Mouse (Mus musculus) hindbrain, embryonic 15.5 days (tissue): ENCODE measurements at regions not wholly inside any gene's neighbourhood (a gene's known extent, or its start where the extent isn't known, plus 50 kb on each side); places are given as distances from the start of the nearest gene placed in this dataset.

ENCODE experiments used
- ATAC-seq: fragments of 200-750 bp; cut with Nextera tagmentation; 2 replicates; pipeline ENCODE4 v1.8.0; 2017; ENCODE audit warnings: low read depth, moderate number of reproducible peaks, moderate TSS enrichment; ENCODE audit not compliant: low FRiP score
- H3K27ac ChIP-seq: fragments of 300-500 bp; sonication (generic); replicated peaks from 2 replicates; pipeline ENCODE4 v1.5.1; 2015; ENCODE audit warnings: mild to moderate bottlenecking, inconsistent platforms
- H3K27me3 ChIP-seq: fragments of 300-500 bp; sonication (generic); 2 replicates; pipeline ENCODE4 v1.6.1; 2015; ENCODE audit warnings: control low read depth, inconsistent platforms
- H3K36me3 ChIP-seq: fragments of 300-500 bp; sonication (generic); 2 replicates; pipeline ENCODE4 v1.6.1; 2015; ENCODE audit warnings: control low read depth, inconsistent platforms
- H3K4me1 ChIP-seq: fragments of 300-500 bp; sonication (generic); replicated peaks from 2 replicates; pipeline ENCODE4 v1.6.1; 2015; ENCODE audit warnings: control low read depth, inconsistent platforms
- H3K4me2 ChIP-seq: fragments of 300-500 bp; sonication (generic); 2 replicates; pipeline ENCODE4 v1.6.1; 2015; ENCODE audit warnings: moderate library complexity, mild to moderate bottlenecking, inconsistent platforms
- H3K4me3 ChIP-seq: fragments of 300-500 bp; sonication (generic); 2 replicates; pipeline ENCODE4 v1.5.1; 2015; ENCODE audit warnings: mild to moderate bottlenecking, inconsistent platforms
- H3K9ac ChIP-seq: fragments of 300-500 bp; sonication (generic); 2 replicates; pipeline ENCODE4 v1.6.1; 2015; ENCODE audit warnings: inconsistent platforms
- H3K9me3 ChIP-seq: fragments of 300-500 bp; sonication (generic); 2 replicates; pipeline ENCODE4 v1.6.1; 2016; ENCODE audit warnings: control low read depth, inconsistent platforms
- WGBS: fragments of 180-500 bp; shearing (Covaris S2); methylation state at CpG from one replicate; pipeline ENCODE4 v1.1.7; 2015; 5-methylcytosine and 5-hydroxymethylcytosine counted together

DNA sequence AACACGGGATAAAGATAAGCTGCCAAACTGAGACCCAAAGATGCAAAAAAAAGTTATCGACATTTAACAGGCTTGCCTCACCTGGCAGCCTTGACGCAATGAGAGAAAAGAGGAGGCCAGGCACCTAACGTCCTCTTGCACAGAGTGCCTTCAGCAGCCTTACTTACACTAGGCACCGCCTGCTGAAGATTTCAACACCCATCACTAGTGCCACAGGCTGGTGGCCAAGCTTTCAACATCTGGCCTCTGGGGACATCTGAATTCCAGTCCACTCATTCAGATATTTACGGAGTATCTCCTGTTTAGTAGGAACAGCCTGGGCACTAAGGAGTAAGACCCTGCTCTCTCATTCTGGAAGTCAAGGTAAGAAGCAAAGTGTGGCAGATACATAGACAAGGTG, 246.3 kb upstream of the Cited2 start:
- H3K27me3 ChIP-seq, result no peaks in the 10 kb centered on the region
- peaks cover 8% of the 10 kb centered on the region for H3K4me1 ChIP-seq
- no peak overlapping the region for H3K27ac ChIP-seq
- no peaks in the 10 kb centered on the region for H3K36me3 ChIP-seq
- no peak overlapping the region for H3K4me3 ChIP-seq
- H3K9ac ChIP-seq, result no peak overlapping the region
- ATAC-seq, result no peak
- H3K4me2 ChIP-seq, result no peak overlapping the region
- WGBS, result 94% methylated on average over 6 of the region's 6 CpGs
- no peaks in the 10 kb centered on the region for H3K9me3 ChIP-seq

DNA sequence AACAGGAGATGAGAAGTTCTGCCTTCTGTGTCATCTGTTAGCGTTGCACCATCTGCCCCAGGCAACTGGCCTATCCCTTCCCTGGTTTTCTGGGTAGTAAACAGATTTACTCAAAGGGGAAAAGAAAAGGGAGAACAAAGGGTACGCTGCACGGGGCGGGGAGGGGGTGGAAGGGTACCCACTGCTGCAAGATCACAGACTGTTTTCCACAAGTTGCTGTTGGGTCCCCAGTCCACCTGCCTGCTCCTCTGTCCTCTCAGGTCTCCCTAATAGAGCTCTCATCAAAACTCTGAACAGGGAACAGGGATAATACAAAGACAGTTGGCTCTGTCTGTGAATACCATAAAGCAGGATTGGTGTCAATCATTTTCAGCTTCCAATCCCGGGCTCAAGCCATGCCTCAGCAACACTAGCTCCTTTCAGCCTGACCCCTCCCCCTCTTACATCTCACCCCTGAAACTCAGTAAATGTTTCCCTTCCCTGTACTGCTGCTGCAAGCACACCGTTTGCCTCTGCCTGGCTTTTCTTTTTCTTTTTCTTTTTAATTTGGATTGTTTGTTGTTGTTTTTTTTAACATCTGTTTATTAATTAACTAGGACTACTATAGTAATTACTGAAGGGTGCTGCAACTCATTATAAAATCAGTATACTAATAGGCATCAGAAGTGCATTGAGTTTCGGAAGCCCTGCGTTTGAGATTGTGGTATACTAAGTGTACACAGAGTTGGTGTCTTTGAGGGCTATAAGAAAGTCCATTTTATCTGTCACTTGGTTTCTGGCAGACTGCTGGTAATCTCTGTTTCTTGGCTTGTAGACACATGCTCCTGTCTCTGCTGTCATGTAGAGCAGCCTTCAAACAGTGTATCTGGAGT, 244.0 kb upstream of the Cited2 start:
- H3K4me1 ChIP-seq, result peaks cover 8% of the 10 kb centered on the region
- no peaks in the 10 kb centered on the region for H3K9me3 ChIP-seq
- peak; percentile 82 for ATAC-seq
- no peaks in the 10 kb centered on the region for H3K27me3 ChIP-seq
- H3K4me3 ChIP-seq, result no peak overlapping the region
- H3K4me2 ChIP-seq, result peak overlapping the region; percentile 27
- H3K36me3 ChIP-seq, result no peaks in the 10 kb centered on the region
- H3K9ac ChIP-seq, result no peak overlapping the region
- WGBS, result 20% methylated on average over 8 of the region's 8 CpGs
- H3K27ac ChIP-seq, result peak overlapping the region; percentile 30; the same call in 1 of the 2 replicates

DNA sequence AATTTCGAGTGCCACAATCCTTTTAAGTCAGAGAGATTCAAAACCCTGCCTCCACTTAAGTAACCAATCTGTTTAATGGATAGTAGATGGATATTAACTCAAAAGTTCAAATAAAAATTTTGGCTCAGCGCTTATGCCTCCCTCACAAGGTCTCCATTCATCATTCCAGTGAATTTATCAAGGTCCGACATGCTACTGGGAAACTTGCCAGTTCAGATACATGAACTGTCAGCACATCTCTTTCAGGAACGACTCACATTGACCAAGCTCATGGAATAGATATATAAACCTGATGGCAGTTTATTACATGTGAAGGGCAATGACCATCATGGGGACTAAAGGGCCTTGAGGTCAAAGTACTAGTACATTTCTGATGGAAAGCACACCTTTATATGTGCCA, 240.3 kb upstream of the Cited2 start:
- no peaks in the 10 kb centered on the region for H3K9me3 ChIP-seq
- H3K4me1 ChIP-seq, result peaks cover 8% of the 10 kb centered on the region
- H3K27me3 ChIP-seq, result no peaks in the 10 kb centered on the region
- ATAC-seq, result no peak
- no peak overlapping the region for H3K9ac ChIP-seq
- H3K36me3 ChIP-seq, result no peaks in the 10 kb centered on the region
- no peak overlapping the region for H3K27ac ChIP-seq
- H3K4me3 ChIP-seq, result no peak overlapping the region
- 77% methylated on average over 4 of the region's 4 CpGs for WGBS
- H3K4me2 ChIP-seq, result no peak overlapping the region

DNA sequence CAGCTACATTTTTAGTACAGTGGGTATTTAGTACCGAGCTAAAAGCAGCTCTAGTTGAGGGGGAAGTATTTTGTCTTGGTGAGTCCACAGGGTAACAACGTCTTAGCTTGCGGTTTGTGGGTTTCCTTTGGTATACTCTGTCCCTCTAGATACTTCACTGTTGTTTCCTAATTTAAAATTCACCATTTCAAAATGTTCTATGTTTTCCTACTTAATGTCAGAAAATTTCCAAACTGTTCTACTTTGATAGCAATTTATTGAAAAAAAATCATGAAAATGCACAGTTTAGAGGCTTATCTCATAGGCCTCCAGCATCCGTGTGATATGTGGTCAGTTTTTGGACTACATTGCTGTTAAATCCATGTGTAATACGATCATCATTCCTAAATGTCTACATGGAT, 238.0 kb upstream of the Cited2 start:
- 90% methylated on average over 5 of the region's 5 CpGs for WGBS

DNA sequence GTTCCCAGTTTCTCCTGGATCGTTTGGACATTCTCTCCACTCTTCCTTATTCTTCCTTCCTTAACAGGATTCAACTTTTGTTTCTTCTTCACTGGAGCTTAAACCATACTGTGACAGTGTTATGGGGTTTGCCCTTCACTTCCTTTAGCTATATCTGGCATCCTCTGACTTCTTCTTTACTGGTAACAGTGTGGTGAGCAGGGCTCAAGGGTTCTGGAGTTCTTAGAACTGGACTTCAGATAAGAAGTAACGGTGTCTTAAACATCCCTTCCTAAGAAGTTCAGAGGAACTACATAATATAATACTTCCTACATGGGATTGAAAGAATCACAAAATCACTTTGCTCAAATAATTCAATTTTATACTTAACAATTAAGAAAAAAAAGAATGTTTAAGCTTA, 237.5 kb upstream of the Cited2 start:
- WGBS, result 91% methylated on average over 2 of the region's 2 CpGs
- Histone ChIP-seq H3K36me3 (no peaks in the 10 kb centered on the region), H3K9me3 (no peaks in the 10 kb centered on the region), H3K4me1 (no peaks in the 10 kb centered on the region), H3K4me2 (no peak overlapping the region), H3K9ac (no peak overlapping the region), H3K27me3 (no peaks in the 10 kb centered on the region), H3K4me3 (no peak overlapping the region), H3K27ac (no peak overlapping the region)
- no peak for ATAC-seq

More for the DNA sequence above, 238.0 kb upstream of the Cited2 start:
- ATAC-seq, result no peak
- Histone ChIP-seq H3K9me3 (no peaks in the 10 kb centered on the region), H3K27me3 (no peaks in the 10 kb centered on the region), H3K9ac (no peak overlapping the region), H3K4me3 (no peak overlapping the region), H3K36me3 (no peaks in the 10 kb centered on the region), H3K4me2 (no peak overlapping the region), H3K27ac (no peak overlapping the region), H3K4me1 (no peaks in the 10 kb centered on the region)

DNA sequence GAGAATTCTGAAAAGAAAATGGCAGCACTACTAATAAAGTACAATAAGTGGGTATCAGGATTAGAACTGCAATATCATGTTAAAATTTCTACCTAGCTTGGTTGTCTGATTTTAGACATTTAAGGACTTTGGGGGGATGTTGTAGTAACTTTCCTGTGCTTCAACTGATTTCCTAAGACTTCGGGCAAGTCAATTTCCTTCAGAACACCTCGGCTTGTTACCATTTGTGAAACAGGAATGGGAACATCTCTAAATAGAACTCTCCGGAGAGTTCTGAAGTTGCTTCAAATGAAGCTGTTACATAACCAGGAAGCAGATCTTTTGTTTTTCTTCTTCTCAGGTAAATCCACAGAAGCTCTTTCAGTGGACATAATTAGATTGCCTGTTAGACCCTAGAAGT, 237.0 kb upstream of the Cited2 start:
- Histone ChIP-seq H3K9me3 (no peaks in the 10 kb centered on the region), H3K4me1 (no peaks in the 10 kb centered on the region), H3K4me3 (no peak overlapping the region), H3K27ac (no peak overlapping the region), H3K9ac (no peak overlapping the region), H3K4me2 (no peak overlapping the region), H3K27me3 (no peaks in the 10 kb centered on the region), H3K36me3 (no peaks in the 10 kb centered on the region)
- no peak for ATAC-seq
- WGBS, result 90% methylated on average over 3 of the region's 3 CpGs

DNA sequence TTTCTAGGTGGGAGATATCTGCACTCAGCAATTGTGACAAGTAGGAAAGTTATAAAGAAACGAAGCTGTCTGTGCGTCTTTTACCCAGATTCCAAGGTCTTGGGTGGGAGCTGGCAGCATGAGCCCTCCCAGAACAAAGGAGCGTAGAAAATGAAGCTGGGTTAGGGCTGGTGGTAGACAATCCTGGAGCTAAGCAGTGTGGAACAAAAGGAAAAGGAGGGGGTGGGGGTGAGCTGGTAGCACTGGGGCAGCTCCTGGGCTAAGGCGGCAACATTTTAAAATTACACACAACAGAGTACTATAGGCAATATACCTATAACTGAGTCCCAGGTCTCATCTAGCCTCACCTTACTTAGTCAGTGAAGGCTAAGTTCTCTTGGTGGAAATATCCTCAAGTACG, 235.6 kb upstream of the Cited2 start:
- H3K27ac ChIP-seq, result no peak overlapping the region
- H3K36me3 ChIP-seq, result no peaks in the 10 kb centered on the region
- no peaks in the 10 kb centered on the region for H3K4me1 ChIP-seq
- 58% methylated on average over 5 of the region's 5 CpGs for WGBS
- no peak overlapping the region for H3K9ac ChIP-seq
- no peak overlapping the region for H3K4me2 ChIP-seq
- no peaks in the 10 kb centered on the region for H3K9me3 ChIP-seq
- H3K4me3 ChIP-seq, result no peak overlapping the region
- no peak for ATAC-seq
- H3K27me3 ChIP-seq, result no peaks in the 10 kb centered on the region

DNA sequence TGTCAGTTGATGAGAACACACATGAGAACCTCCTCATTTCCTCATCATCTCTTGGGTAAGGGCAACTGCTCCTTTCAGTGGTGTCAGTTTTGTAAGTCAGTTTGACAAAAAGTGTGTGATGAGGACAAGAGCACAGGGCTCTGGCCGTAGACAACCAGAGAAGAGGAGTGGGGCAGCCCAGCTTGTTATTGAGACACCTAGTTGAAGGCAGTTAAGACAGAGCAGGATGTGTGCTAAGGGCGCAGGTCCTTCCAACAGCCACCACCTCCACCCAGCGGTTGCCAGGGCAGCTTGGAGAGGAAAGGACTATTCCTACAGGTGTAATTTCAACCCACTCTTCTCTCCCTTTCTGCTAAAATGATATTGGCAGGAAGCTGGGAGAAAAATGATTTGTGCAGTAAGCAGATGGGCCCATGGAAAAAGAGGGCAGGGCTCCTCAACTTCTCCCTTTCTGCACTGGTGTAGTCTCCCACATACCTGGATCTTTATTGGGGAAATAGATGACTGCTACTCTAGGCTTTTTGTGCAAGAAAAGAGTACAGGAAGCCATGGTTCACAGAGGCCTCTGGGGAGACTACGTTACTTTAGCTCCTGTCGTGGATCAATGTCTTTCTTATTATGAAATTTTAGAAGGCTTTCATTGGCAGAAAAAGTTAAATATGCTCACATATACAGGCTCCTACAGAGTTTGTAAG, 231.3 kb upstream of the Cited2 start:
- 93% methylated on average over 5 of the region's 5 CpGs for WGBS
- Histone ChIP-seq H3K27me3 (no peaks in the 10 kb centered on the region), H3K36me3 (no peaks in the 10 kb centered on the region), H3K27ac (no peak overlapping the region), H3K4me1 (no peaks in the 10 kb centered on the region), H3K4me3 (no peak overlapping the region), H3K9ac (no peak overlapping the region), H3K9me3 (no peaks in the 10 kb centered on the region), H3K4me2 (no peak overlapping the region)
- ATAC-seq, result no peak

DNA sequence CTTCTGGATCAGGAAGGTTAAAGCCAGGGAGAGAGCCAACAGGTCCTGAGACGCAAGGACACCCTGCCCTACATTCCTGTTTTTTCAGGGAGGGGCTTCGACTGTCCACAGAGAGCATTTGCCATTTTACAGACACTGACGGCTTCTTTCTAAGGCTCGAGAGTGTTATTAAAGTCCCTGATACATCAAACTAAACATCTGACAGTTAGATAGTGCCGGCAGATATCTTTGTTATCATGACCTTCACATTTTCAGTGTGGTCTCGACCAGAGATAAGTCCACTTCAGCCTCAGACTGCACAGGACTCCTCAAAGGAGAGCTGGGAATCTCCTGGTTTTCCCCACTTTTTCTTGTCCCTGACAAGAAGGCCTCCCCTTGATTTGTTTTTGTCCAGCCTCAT, 229.9 kb upstream of the Cited2 start:
- WGBS, result 79% methylated on average over 6 of the region's 6 CpGs

DNA sequence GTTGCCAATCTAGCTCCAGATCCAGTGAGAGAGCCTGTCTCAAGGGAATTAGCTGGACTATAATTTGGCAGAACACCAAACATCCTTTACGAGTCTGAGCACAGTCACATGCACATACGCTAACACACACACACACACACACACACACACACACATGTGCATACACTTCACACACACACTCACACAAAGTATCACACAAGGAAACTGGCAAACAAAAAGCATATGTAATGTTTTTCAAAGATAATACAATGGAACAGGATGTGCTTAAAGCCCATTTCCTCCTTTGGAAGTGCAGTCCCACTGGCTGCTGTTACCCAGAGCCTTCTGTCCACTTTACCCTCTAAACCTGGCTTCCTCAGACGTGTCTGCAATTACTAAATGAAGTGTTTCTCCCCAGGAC, 226.2 kb upstream of the Cited2 start:
- Histone ChIP-seq H3K9me3 (no peaks in the 10 kb centered on the region), H3K36me3 (no peaks in the 10 kb centered on the region), H3K4me3 (no peak overlapping the region), H3K4me2 (no peak overlapping the region), H3K4me1 (no peaks in the 10 kb centered on the region), H3K27me3 (no peaks in the 10 kb centered on the region), H3K9ac (no peak overlapping the region), H3K27ac (no peak overlapping the region)
- ATAC-seq, result no peak
- WGBS, result 66% methylated on average over 3 of the region's 3 CpGs

More for the DNA sequence above, 229.9 kb upstream of the Cited2 start:
- H3K9ac ChIP-seq, result no peak overlapping the region
- H3K4me2 ChIP-seq, result no peak overlapping the region
- no peaks in the 10 kb centered on the region for H3K4me1 ChIP-seq
- no peaks in the 10 kb centered on the region for H3K27me3 ChIP-seq
- no peak overlapping the region for H3K27ac ChIP-seq
- no peaks in the 10 kb centered on the region for H3K9me3 ChIP-seq
- no peak overlapping the region for H3K4me3 ChIP-seq
- H3K36me3 ChIP-seq, result no peaks in the 10 kb centered on the region
- ATAC-seq, result no peak

DNA sequence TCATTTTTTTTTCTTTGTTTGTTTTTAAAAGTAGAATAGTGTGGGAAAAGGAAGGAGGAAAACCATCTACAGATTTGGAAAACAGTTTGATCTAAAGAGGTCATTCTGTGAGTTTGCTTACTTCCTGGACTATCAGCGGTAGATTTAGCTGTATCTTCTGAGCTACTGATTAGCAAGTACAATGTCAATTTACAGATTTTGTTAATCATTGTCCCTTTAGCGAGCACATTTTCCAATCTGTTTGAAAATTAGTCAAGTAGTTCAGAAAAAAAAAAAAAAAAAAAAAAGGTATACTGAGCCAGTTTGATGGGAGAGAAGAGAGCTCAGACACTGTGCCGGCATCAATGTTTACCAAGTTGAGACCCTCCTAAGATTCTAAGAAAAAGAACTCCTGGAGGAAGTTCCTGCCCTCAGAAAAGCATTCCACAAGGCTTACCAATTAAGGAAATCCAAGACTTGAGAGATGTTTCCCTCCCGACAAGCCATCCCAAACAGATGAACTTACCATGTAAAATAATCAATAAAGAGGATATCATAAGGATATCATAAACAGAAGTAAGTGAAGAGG, 212.3 kb upstream of the Cited2 start:
- no peak for ATAC-seq

DNA sequence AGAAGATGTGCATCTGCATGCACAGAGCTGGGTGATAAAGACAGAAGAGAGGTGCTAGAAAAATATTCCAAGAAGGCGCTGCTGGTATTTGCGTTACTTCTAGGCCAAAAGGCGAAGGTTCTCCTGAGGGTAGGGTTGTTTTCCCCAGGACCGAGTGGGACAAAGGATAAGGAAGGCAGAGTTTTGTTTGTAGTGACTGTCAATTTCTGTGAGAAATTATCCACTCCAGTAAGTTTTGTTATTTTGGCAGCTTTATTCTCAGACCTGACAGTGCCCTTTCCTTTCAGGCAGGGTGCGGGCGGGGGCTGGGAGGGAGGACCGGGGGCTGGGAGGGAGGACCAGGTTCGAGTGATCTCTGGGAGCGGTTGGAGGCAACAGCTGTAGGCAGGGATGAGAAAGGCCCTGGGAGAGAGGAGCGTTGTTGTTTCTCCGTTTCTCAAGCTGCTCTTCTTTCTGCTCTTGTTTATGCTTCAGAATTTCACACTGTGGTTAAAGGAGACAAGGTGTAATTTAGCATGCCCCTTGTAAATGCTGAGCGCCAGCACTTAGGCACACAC, 211.2 kb upstream of the Cited2 start:
- no peaks in the 10 kb centered on the region for H3K9me3 ChIP-seq
- ATAC-seq, result no peak
- H3K27me3 ChIP-seq, result no peaks in the 10 kb centered on the region
- H3K36me3 ChIP-seq, result no peaks in the 10 kb centered on the region
- H3K4me3 ChIP-seq, result no peak overlapping the region
- no peak overlapping the region for H3K27ac ChIP-seq
- 0 out of 2 replicates have a peak, but pooled peaks cover 2% of the 10 kb centered on the region for H3K4me1 ChIP-seq
- H3K4me2 ChIP-seq, result peak overlapping the region; percentile 18; the same call in 1 of the 2 replicates
- no peak overlapping the region for H3K9ac ChIP-seq
- 33% methylated on average over 12 of the region's 12 CpGs for WGBS

More for the DNA sequence above, 212.3 kb upstream of the Cited2 start:
- 86% methylated on average over 4 of the region's 4 CpGs for WGBS
- Histone ChIP-seq H3K9ac (no peak overlapping the region), H3K27ac (no peak overlapping the region), H3K9me3 (0 out of 2 replicates have a peak, but pooled peaks cover 4% of the 10 kb centered on the region), H3K4me3 (no peak overlapping the region), H3K27me3 (no peaks in the 10 kb centered on the region), H3K4me2 (no peak overlapping the region), H3K36me3 (no peaks in the 10 kb centered on the region), H3K4me1 (0 out of 2 replicates have a peak, but pooled peaks cover 2% of the 10 kb centered on the region)
